Mouse (Mus musculus) brain, embryonic 14.5 days (tissue): ENCODE data around the gene Atg14.
"Not testable (repeated sequence)": the region's sequence is repeated elsewhere in the genome, so short reads cannot be mapped to it uniquely, and the experiment has no call there.

Source experiments
- CTCF ChIP-seq: fragments of 200-500 bp; IDR thresholded peaks from 2 replicates; pipeline ENCODE4 v1.5.1; 2012; ENCODE audit warnings: inconsistent platforms, mild to moderate bottlenecking, moderate library complexity, borderline replicate concordance; ENCODE audit not compliant: insufficient read depth, insufficient read length; ENCODE audit errors: extremely low read depth
- POLR2A ChIP-seq: fragments of 200-500 bp; IDR thresholded peaks from 2 replicates; pipeline ENCODE4 v1.6.1; 2012; ENCODE audit warnings: mild to moderate bottlenecking, inconsistent platforms, borderline replicate concordance; ENCODE audit not compliant: poor library complexity, insufficient read depth, insufficient read length, severe bottlenecking; ENCODE audit errors: extremely low read depth

- TF ChIP-seq POLR2A, CTCF: not testable (repeated sequence)
Measured at GRCm38 (mm10) chr14:47529592-47529991, 40.9 kb downstream of the Atg14 start.
